Mouse (Mus musculus): ENCODE results near the gene Hnrnph3.

Gene Hnrnph3

GRCm38 (mm10) chr10:63032267-63032666 is 8.2 kb upstream of the Hnrnph3 start:
- DNase-seq (ENCODE audit: low spot score in 2 of 2), result no peak

- no peak for DNase-seq (ENCODE audit: low spot score in 2 of 2)
Measured at GRCm38 (mm10) chr10:63028396-63028795, 4.4 kb upstream of the Hnrnph3 start.

DNA sequence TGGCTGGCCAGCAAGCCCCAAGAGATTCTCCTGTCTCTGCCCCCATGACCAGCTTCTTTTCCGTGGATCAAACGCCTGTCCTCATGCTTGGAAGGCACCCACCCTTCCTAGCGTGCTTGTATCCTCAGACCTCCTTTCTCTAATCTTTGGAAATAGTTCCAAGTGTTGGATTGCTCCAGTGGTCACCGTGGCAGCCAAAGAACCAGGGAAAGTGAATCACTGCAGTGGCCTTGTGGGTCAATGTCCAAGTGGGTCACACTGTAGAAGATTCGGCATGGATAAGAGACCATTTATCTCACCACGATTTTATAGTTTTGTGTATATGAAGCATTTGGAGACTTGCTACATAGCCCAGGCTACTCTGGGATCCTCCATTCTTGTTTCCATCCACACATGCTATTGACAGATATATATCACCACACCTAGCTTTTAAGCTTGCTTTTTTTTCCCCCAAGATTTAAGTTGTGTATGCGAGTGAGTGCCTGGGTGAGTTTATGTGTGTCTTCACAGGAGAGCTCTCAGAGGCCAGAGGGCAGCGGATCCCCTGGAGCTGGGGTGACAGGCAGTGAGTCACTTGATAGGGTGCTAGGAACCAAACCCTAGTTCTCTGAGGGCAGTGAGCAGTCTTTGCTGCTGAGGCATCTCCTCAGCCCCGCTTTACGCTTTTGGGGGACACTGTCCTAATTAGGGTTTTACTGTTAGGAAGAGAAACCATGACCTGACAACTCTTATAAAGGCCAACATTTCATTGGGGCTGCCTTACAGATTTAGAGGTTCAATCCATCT is 3.6 kb upstream of the Hnrnph3 start:
- no peak for DNase-seq (ENCODE audit: low spot score in 2 of 2)

DNA sequence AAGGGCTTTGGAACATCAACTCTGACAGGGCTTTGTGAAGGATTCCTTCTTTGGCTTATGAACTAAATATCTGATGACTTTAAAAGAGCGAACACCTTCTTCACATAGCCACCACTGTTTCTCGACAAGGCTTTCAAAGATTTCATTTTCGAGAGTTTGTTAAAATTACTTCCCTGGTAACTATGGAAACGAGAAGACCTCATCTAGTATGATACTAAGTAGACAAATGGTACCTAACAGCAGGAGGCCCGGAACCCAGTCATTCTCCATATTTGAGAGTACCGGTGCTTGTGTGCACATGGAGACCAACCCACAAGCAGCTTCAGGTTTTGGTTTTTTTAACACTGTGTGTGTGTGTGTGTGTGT is 2.8 kb upstream of the Hnrnph3 start:
- no peak for DNase-seq (ENCODE audit: low spot score in 2 of 2)

DNA sequence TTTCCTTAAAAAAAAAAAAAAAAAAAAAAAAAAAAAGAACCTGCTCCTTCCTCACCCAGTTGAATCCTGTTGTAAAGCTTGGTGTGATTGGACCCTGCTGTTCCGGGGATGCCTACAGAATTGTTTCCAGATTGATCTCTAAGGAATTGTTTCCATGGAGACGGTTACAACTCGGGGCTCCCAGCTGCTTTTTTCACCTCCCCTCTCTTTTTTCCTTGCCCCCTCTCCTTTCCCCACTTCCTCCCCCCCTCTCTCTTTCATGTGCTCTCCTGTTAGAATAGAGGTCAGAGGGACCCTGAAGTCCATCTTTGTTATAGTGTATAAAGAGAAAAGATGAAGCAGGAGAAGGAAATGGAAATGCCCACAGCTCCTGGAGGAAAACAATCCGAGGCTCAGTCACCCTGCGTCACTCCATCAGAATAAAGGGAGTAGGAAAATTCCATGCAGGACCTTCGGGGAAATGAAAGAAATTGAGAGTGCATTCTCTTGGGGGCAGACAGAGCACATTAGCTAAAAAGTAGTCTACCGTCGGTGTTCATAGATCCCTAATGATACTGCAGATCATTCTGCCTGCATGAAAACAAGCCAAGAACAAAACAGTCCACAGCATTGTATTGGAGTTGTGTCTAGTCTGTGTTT is 2.3 kb upstream of the Hnrnph3 start:
- no peak for DNase-seq (ENCODE audit: low spot score in 2 of 2)

- no peak for DNase-seq (ENCODE audit: low spot score in 2 of 2)
Measured at GRCm38 (mm10) chr10:63025491-63026011, 1.5 kb upstream of the Hnrnph3 start.

DNA sequence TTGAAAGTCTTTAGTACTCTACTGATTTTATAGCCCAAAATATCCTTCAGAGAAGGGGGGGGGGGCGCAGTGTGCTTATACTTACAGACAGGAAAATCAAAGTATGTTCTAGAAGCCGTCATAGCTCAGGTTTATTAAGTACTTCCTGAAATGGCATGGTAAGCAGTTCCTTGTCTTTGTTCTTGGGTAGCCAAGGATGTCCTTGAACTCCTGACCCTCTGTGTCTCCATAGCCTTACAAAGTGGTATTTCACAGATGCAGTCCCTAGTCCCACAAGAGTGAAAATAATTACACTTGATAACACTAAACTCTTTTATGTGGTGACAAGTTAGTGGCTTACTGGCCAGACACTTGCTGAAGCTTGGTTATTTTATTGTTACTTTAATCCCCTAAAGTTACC is 999 bp upstream of the Hnrnph3 start:
- DNase-seq (ENCODE audit: low spot score in 2 of 2), result no peak

DNA sequence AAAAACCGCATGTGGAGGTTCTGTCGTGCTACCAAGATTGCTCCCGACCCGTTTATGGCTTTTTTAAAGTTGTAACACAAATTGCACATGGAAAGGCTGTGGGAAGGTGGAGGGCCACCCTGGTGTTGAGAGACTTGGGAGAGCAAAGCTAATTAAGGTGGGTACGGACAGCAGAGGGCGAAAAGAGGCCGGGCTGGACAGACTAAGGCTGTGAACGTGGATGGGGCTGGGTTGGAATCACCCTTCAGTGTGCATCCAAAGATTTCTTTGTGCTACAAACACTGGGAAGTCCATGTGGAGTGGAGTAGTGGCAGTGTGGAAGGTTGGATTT is 528 bp upstream of the Hnrnph3 start:
- peak in 1 of 2 experiments; percentile 58 for DNase-seq (ENCODE audit: low spot score in 2 of 2)

GRCm38 (mm10) chr10:63023121-63023748 is 782 bp downstream of the Hnrnph3 start:
- DNase-seq (ENCODE audit: low spot score in 2 of 2), result peak; percentile 51 to 58

DNA sequence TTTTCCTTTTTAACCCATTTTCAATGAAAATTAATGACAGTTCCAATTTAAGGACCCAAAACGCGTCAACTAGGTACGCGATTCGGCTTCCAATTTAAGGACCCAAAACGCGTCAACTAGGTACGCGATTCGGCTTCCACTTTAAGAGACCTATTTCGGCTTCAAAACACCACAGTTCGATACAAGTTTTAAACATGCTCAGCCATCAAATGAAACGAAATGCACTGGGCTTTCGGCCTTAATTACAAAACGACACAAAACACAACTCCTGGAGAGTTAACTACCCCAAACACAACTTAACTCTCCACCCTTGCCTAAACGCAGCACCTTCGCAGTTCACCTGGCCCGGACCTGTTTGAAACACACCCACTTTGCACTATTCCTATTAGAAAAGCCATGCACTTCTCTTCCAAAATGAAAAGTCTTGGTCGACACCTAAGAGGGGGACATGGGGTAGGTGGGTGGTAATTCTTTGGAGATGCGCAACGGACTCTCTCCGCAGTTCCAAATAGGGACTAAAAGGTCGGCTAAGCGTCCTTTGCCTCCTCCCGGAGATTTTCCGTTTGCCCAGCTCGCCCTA is 1.4 kb downstream of the Hnrnph3 start:
- DNase-seq (ENCODE audit: low spot score in 2 of 2), result no peak

DNA sequence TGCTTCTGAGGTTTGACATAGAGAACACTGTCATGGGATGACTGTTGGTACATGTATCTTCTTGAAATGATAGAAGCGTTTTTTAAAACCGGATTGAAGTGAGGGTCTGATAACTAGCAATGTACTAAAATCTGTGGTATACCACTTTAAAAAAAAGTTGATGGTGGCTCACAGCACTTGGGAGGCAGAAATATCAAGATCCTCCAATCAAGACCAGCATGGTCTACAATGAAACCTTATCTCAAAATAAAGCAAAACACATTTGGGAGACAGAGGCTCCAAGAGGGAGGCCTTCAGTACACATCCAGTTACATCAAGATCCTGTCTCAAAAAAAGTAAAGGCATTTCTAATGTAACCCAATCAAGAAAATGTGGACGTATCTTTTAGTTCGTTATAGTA is 2.3 kb downstream of the Hnrnph3 start:
- DNase-seq (ENCODE audit: low spot score in 2 of 2), result no peak

GRCm38 (mm10) chr10:63019304-63019703 is 4.7 kb downstream of the Hnrnph3 start:
- DNase-seq (ENCODE audit: low spot score in 2 of 2), result no peak

GRCm38 (mm10) chr10:63014168-63014567 is 9.8 kb downstream of the Hnrnph3 start:
- DNase-seq (ENCODE audit: low spot score in 2 of 2), result no peak

GRCm38 (mm10) chr10:63013476-63013875 is 10.5 kb downstream of the Hnrnph3 start:
- DNase-seq (ENCODE audit: low spot score in 2 of 2), result no peak

GRCm38 (mm10) chr10:63011556-63011955 is 12.5 kb downstream of the Hnrnph3 start:
- DNase-seq (ENCODE audit: low spot score in 2 of 2), result no peak

DNA sequence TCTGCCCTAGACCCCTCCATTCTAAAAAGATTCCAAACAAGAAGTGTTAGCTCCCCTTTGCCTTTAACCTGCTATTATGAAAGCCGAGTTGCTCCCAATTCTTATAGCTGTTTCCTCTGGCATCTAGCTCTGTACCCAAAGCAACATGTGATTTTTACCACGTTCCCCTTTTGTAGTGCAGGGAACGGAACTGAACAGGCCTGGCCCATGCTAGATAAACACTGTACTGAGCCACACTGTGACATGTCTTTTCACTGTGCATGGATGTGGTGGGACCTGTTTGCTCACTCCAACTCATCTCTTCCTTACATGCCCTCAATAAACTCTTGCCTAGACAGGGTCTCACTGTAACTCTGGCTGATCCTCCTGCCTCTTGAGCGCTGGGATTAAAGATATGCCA is 13.7 kb downstream of the Hnrnph3 start:
- DNase-seq (ENCODE audit: low spot score in 2 of 2), result no peak

DNA sequence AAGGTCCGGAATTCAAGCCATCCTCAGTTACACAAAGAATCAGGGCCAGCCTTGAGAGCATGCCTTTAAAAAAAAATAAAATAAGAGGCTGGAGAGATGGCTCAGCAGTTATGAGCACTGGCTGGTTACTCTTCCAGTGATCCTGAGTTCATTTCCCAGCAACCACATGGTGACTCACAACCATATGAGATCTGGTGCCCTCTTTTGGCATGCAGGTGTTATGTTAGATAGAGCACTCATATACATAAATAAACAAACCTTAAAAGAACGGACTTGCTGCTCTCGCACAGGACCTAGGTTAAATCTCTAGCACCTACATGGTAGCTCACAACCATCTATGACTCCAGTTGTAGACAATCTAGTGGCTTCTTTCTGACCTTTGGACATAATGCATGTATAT is 15.8 kb downstream of the Hnrnph3 start:
- no peak for DNase-seq (ENCODE audit: low spot score in 2 of 2)

DNA sequence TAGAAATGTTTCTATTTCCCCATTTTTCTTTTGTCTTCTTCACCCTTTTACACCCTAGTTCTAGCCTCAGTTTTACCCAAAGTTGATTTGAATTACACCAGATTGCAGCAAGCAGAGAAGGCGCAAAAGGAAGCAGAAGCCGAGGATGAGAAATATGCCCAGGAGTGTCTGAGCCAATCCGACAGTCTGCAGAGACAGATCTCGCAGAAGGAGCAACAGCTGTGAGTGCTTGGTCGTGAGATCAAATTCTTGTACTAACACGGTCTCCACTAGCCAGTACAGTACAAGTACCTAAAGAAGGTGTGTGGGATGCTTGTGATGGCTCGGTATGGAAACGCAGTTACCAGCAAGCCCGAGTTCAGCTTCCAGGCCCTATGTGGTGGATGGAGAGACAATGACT is 19.5 kb downstream of the Hnrnph3 start:
- no peak for DNase-seq (ENCODE audit: low spot score in 2 of 2)

DNA sequence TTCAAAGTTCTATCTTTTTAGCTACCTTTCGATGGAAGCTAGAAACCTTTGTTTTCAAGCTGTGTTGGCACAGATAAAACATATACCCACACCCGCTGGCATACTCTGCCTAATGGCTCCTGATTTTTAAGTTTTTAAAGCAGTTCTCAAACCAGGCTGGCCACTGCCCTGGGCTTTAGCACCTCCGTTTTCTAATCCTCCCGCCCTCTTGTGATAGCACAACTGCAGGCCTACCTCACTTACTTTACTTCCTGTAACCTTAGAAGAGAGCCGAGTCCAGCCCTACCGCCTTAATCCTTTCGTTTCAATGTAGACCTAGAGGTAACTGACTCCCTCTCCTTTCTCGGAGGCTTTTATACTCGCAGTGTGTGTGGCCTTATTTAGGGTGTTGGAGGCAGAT is 20.8 kb downstream of the Hnrnph3 start:
- no peak for DNase-seq (ENCODE audit: low spot score in 2 of 2)

DNA sequence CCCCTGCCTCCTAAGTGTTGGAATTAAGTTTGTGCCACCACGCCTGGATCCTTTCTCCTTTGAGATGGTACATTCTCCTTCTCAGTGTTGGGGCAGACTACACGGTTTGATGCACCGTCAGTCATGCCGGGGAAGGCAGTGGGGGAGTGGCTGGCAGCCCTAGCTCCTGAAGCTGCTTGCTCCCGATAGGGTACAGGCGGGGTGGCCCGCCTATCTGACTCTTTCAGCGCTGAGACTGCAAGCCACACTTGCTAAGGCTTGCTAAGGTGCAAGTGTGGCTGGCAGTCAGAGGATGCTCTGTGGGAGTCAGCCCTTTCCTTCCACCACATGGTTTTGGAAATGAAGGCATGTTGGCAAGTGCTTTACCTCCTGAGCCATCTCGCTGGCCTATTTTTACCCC is 23.4 kb downstream of the Hnrnph3 start:
- no peak for DNase-seq (ENCODE audit: low spot score in 2 of 2)

- no peak for DNase-seq (ENCODE audit: low spot score in 2 of 2)
Measured at GRCm38 (mm10) chr10:62993991-62994390, 30.0 kb downstream of the Hnrnph3 start.

- no peak for DNase-seq (ENCODE audit: low spot score in 2 of 2)
Measured at GRCm38 (mm10) chr10:62990636-62991035, 33.4 kb downstream of the Hnrnph3 start.

DNA sequence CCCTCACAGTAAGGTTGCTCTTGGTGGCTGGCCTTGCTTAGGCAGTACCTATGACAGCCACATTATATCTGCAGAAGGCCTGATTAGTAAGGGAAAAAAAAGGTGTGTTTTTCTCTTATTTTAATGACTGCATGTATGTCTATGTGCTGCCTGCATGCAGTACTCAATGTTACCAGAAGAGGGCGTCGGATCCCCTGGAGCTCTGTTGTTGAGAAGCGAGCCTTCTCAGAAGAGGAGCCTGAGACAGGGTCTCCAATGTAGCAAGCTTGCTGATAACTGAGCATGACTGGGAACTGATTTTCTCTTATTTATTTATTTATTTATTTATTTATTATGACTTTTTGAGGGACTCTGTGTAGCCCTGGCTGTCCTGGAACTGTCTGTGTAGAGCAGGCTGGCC is 36.7 kb downstream of the Hnrnph3 start:
- peak in 1 of 2 experiments; percentile 28 for DNase-seq (ENCODE audit: low spot score in 2 of 2)
